Mouse (Mus musculus): ENCODE measurements around the gene Susd6.
"Not testable (repeated sequence)": the region's sequence is repeated elsewhere in the genome, so short reads cannot be mapped to it uniquely, and the experiment has no call there.

The Susd6 gene

DNA sequence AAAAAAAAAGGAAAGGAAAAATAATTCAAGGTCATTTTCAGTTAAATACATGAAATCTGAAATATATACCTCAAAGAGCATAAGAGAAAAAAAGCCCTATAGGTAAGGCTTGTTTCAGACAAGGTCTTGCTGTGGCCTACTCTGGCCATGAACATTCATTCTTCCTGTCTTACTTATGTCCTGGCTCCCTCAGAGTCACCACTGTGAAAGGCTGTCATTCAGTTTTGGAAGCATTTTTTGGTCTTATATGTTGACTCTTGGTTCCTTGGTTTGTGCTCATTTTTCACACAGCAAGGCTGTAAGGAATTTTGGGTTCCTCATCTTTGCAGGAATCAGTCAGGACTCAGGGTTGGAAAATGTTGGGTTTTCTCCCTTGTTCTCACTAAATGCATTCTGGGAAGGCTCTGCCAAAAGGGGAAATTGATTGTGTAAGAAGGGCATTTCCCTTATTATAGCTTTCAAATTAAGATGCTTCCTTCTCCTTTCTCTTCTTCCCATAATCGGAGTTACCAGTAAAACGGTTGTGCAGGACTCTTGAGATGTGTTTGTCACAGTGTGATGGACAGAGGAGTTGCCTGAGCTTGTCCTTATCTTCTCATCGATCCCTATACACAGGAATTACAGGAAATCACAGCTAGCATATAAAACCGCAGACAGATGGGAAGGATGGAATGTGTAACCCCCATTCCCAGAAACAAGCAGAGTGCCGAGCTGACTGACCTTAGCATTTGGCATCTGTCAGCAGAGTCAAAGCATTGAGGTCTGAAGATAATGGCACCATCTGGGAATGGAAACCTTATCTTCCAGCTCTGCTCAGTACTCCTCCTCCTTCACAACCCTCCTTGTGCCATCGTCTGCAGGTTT lies 21.6 kb downstream of the Susd6 start:
- DNase-seq (ENCODE audit: inconsistent age in 2 of 2, low spot score in 1 of 2): peak in 1 of 2 experiments; percentile 76

DNA sequence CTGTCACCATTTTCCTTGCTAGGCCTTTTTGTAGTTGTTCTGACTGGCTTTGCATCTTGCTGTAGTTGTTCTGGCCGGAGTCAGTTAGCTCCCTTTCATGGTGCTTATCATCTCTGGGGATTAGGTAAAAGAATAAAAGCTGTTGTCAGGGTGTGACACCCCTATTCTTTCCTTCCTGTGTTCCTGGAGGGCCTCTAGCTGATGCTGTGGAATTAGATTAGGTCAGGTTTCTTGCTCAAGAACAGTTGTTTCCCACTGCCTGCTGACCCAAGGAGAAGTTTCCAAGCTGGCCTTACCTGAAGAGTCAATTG lies 22.2 kb downstream of the Susd6 start:
- no peak for DNase-seq (ENCODE audit: inconsistent age in 2 of 2, low spot score in 1 of 2)

DNA sequence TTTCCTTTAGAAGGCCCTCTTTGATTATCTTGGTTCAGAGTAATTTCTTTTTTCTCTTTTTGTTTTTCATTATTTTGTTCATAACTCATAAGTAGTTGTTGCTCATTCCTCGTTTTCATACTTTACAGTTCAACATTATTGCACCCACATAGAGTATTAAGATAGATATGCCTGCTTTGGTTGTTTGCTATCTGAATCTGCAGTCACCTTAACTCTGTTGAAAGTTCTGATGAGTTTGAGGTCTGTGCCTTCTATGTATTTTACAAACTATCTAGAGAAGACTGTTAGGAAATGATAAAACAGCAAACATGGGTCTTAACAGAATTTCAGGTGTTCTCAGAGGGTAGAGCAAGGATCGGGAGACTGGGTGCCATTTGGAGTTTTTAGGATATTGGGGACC lies 23.1 kb downstream of the Susd6 start:
- no peak for DNase-seq (ENCODE audit: inconsistent age in 2 of 2, low spot score in 1 of 2)

DNA sequence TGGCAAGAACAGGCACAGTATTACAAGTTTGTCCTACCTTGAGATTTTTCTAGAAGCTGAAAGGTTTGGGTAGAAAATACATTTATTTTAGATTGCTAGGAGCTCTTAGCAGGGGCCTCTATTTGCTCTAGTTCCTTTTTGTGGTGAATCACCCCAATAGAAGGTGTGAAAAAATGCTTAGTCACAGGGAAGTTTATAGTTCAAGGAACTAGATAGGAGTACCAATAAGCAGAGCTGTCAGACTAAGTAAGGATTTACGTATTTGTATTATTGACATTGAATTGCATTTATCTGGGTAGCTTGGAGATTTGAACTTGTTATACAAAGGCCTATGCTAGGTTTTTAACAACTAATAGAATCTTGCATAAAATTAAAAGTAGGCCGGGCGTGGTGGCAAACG lies 23.6 kb downstream of the Susd6 start:
- peak in 1 of 2 experiments; percentile 71 for DNase-seq (ENCODE audit: inconsistent age in 2 of 2, low spot score in 1 of 2)

DNA sequence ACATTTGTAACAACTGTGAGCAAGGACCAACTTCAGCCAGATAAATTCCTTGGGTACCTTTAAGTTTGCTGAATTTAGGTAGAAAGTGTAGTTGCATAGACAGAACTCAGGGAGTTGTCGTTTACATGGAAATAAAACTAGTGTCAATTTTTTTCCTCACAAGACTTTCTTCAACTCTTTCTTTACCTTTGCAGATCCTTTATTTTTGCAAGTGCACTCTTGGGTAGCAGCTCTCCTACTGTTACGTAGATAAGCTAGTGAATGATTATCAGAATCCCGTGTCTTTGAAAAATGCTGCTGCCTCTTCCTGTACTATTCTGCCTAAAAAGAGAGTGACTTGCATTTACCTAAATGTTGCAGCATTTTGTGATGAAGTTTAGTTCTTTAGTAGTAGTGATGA lies 24.2 kb downstream of the Susd6 start:
- DNase-seq (ENCODE audit: inconsistent age in 2 of 2, low spot score in 1 of 2): no peak

DNA sequence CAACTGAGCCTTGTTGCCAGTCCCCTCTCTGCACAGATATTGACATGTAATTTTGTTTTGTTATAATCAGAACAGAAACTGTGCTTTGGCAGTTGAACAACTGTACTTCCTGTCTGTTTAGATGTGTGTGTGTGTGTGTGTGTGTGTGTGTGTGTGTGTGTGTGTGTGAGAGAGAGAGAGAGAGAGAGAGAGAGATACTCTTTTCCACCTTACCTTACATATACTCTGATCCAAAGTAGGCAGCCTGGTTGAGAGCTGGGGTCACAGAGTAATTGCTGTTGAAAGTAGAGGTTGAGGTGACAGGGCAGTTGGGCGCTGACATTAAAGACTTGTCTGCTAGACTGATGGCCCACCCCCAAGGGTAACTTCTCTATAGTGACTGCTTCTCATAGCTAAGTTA lies 25.0 kb downstream of the Susd6 start:
- DNase-seq (ENCODE audit: inconsistent age in 2 of 2, low spot score in 1 of 2): peak in 1 of 2 experiments; percentile 62

DNA sequence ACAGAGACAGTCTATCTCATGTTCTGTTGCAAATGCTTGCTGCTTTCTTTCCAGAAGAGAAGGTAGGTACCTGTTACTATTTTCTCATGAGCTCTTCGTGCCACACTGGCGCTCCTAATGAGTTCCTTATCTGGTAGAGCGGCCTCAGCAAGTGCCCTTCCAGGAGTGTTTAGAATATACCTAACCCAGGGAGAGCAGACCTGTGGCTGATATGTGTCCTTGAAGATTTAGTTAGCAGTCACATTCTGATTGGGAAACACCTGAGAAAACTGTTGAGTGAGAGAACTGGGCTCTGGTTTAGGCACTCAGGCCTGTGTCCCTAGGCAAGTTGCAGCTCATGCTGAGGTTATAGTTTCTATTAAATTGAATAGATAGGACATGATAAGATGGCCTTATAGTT lies 25.6 kb downstream of the Susd6 start:
- DNase-seq (ENCODE audit: inconsistent age in 2 of 2, low spot score in 1 of 2): peak in 1 of 2 experiments; percentile 52

DNA sequence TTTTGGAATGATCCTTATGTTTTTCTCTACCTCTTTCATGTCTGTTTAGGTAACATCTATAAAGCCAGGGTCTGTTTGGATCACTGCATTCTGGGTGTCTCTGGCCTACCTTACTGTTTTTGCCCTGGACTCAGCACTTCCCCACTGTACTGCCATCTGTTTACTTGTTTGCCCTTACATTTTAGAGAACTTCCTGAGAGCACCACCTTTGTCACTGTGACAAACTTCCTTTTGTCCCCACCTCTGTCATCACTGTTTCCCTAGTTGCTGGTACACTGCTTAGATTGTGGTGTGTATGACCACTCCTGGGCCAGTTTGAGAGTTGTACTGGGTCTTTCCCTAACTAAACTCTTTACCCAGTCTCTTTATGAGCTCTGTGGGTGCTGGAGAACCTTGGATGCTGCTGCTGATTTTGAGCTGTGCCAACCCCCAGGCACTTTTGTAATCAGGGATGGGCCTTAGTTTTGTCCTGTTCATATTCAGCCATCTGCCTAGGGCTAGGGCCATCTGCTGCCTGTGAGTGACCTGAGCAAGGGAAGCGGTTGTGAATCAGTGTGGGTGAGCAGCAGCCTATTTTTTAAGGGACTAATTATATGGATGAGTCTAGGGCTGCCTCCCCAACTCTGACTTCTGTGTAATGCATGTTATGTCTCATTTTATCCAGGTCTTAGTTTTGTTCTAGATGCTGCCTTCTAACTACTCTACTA lies 26.2 kb downstream of the Susd6 start:
- DNase-seq (ENCODE audit: inconsistent age in 2 of 2, low spot score in 1 of 2): peak; percentile 33 to 80

DNA sequence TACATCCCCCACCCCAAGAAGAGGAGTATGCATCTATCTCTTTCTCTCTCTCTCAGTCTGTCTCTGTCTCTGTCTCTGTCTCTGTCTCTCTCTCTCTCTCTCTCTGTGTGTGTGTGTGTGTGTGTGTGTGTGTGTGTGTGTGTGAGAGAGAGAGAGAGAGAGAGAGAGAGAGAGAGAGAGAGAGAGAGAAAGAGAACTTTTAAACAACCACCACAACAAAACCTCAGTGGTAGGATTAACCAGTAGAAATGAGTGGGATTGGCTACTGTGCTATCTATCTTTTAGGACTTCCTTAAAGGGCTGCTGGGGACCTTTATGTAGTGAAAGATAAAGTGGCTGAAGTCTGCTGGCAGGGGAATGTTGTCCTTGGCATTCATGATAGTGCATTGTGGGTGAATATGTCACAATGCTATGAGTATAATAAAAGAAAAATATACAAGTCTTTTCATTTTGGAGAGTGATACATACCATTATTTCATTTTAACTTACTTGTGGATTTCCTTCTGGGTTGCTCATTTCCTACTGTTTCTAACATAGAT lies 27.5 kb downstream of the Susd6 start:
- peak; percentile 45 to 83 for DNase-seq (ENCODE audit: inconsistent age in 2 of 2, low spot score in 1 of 2)

DNA sequence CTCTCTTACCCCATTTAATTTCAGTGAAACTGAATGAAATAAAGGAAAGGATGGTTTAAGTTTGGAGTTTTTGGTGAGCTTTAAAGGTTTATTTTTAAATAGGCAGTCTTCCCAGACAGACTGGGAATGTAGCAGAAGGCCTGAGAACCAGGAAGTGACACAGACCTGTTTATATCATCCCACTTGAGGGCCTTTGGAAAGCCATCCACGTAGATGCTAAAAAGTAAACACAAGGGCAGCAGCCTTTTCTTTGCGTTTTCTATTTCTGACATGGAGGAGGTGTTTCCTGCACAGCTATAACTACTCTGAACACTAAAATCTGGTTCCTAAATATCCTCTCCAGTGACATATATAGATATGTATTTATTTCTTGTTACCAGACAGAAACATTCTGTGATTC lies 28.7 kb downstream of the Susd6 start:
- not testable (repeated sequence) for DNase-seq (ENCODE audit: inconsistent age in 2 of 2, low spot score in 1 of 2)

DNA sequence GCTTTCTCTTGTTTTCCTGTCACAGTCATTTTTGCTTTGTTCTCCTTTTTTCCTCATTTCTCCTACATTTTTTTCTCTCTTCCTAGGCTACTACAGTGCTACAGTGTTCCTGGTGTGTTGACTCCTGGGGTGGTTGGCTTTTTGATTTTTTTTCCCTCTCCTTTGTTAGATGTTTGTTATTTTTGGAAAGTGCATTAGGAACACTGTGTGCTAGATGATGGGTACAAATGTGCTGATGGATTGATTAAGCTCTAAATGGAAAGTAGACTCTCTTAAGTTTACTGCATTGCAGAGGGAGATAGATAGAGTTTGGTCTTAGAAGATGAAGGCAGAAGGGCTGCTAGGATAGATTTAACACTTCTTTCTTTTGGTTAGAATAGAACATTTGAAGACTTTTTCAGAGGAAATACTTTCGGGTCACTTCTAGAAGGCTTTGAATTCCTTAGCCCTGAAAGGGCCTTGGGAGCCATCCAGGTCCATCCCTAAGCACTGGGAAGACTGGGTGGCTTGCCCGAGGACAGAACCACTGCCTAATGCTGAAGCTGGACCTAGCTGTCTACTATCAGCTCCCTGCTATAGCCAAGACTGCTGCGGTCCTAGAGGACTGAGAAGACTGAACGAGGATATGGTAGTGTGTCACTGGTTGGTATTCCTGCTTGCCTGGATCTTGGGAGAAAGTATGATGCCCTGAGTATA lies 31.1 kb downstream of the Susd6 start:
- peak in 1 of 2 experiments; percentile 57 for DNase-seq (ENCODE audit: inconsistent age in 2 of 2, low spot score in 1 of 2)

DNA sequence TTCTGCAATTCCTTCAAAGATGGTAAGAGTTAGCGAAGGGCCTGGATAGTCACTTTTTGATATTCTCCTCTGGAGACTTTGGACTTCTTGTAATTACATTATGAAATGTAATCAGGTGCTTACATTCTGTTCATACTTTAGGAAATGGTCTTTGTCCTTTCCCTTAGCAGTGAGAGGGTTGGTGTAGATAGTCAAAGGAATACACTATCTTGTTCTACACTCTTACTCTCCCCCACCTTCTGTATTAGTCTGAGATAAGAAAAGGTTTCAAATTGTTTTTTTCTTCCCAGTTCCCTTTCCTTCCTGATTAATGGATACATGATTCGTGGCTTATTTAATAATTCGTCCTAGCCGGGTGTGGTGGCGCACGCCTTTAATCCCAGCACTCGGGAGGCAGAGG lies 32.2 kb downstream of the Susd6 start:
- no peak for DNase-seq (ENCODE audit: inconsistent age in 2 of 2, low spot score in 1 of 2)

DNA sequence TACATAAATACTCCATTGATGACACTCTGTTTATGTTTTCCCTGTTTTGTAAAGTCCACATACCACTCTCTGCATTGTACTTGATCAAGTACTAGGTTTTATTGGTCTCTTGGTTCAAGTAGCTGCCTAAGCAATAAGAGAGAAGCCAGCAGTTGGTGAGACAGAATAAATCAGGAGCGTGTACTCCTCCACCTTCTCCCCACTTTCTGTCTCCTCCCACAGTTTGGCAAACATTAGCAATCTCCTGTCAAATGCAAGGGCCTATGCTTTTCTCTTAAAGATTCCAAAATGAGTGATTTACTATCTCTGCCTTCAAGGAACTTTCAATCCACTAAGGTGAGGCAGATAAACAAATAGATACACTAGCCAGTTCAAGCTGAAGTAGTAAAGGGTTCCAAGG lies 33.9 kb downstream of the Susd6 start:
- DNase-seq (ENCODE audit: inconsistent age in 2 of 2, low spot score in 1 of 2): no peak

DNA sequence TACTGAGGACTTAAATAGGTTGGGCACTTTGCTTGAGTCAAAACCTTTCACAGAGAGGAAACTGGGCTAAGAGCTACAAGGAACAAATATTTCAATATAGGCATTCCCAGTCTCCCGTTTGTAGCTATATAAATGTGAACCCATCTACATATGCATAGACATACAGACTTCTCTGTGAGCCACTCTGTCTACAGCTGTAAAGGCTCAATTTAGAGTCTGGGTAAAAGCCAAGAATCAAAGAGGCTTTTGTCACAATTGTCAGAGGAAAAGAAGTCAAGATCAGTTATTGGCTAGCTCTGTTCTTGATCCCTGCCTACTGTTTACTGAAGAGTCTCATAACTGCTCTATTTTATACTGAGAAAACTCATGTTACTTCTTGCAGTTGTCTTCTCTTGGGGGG lies 36.1 kb downstream of the Susd6 start:
- DNase-seq (ENCODE audit: inconsistent age in 2 of 2, low spot score in 1 of 2): peak in 1 of 2 experiments; percentile 25

DNA sequence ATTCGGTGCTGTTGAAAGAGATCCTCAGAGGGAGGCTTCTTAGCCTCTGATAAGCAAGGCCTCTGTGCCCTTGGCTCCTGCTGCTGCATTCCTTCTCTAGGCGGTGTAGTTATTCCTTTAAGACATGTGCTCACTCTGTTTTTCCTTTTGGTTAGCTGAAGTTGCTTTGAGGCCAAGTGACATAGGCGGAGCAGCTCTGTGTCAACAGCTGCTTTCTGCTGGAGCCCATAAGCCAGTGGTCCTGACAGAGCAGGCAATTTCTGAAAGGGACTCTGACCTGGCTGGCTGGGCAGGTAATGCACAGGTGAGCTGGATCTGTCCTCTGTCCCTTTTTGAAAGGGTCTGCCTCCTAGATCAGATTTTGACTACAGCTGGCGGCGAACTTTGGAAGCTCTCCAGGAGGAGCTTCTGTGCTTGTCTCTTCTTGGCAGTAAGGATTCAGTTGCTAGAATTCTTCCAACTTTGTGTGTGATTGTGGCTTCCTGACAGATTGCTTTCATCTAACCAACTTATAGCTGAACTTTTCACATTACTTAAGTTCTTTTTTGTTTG lies 37.2 kb downstream of the Susd6 start:
- DNase-seq (ENCODE audit: inconsistent age in 2 of 2, low spot score in 1 of 2): peak; percentile 28 to 76

DNA sequence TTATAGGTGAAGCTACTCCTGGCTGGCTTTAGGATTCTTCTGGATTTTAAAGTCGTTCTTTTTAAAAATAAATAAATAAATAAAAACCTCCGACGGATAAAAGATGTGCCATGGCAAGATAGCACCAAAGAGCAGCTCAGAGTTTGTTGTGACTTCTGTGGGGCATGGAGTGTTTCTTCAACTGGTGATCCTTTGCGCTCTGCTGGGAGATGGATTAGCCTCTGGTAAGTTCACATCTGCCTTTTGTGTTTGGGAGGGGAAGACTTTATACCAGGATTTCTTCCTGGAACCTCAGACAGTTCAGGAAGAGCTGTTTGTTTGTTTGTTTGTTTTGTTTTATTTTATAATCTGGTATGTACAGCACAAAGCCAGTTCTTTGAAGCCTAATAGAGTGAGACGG lies 37.7 kb downstream of the Susd6 start:
- no peak for DNase-seq (ENCODE audit: inconsistent age in 2 of 2, low spot score in 1 of 2)

DNA sequence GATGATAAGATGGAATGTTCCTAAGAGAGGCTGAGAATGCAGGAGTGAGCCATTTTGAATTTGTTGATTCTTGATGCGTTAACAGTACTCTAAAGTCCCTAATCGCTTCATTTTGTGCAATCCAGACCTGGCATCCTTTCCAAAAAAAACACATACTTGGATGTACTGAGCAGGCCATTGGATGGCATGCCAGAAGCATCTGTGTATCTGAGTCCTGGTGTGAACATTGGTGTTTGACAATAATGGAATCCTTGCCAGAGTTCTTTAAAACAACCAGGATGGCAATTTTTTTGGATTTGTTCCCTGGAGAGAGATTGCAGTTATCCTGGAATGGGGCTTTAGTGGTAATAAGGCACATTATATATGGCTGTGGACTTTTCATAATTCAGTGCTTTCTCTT lies 38.6 kb downstream of the Susd6 start:
- DNase-seq (ENCODE audit: inconsistent age in 2 of 2, low spot score in 1 of 2): no peak

DNA sequence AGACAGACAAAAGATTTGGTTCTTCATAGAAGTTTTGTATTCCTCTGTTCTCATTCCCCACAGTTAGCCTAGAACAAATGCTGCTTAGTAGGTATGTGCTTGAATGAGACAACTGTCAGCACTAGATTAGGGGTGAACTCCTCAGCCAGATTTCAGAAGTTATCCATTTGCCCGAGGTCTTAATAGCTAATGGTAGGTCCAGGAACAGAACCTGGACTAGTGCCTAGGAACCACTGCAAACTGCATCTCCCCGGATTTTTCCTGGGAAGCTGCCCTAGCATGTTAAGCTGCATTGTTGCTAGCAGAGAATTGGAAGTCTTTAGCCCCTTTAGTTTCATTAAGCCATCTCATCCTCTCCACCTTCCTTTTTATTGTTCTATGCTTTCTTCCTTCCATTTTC lies 39.9 kb downstream of the Susd6 start:
- no peak for DNase-seq (ENCODE audit: inconsistent age in 2 of 2, low spot score in 1 of 2)

DNA sequence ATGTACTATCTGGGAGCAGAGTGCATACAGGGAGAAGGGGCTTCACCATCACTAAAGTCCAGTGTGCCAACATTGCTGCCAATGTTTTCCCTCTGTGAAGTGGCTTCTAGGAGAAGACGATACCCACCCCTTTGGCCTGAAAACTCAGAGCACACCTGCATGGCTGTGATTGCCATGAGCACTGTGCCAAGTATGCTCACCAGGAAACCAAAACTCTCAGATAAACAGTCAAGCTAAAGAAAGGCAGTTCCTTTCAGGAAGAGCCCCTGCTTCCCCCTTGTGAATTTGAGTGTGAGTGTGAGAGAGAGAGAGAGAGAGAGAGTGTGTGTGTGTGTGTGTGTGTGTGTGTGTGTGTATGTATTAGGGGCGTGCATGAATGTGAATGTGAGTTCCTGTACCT lies 40.5 kb downstream of the Susd6 start:
- no peak for DNase-seq (ENCODE audit: inconsistent age in 2 of 2, low spot score in 1 of 2)

DNA sequence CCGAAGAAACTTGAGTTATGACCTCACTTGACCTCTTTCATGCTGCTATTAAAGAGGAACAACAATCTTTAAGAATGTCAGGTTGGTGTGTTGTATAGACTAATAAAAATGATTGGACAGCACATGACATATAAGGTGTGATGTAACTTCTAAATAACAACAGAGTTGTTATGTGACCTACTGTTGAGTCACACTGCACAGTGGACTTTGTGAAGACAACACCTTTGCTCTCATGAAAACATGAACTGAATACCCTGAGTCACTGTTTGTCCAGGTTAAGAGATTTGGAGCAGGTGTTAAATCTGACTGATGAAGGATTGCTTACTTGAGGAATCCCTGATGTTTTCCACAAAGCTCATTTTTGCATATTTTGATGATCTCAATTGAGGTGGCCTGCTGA lies 42.0 kb downstream of the Susd6 start:
- no peak for DNase-seq (ENCODE audit: inconsistent age in 2 of 2, low spot score in 1 of 2)

DNA sequence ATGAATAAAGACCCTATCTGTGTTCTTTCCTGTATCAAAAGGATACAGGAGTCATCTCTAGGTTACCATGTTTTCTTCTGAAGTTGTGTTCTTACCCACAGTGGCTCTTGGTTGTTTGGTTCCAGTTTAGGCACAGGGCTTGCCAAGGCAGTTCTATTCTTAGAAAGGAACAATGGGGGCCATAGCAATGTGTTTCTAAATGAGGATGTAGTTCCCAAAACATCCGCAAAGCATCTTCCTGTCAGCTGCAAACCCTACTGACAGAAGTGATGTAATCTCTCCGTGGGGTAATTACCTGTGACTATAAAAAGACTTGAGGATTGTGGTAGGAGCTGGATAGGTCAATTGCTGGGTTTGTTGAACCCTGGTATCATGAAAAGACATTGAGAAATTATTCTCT lies 43.2 kb downstream of the Susd6 start:
- peak in 1 of 2 experiments; percentile 61 for DNase-seq (ENCODE audit: inconsistent age in 2 of 2, low spot score in 1 of 2)

Data from adrenal gland, adult (tissue).